Mouse (Mus musculus): ENCODE results near the gene Hs6st1. TPM values are rescaled to one million over a fixed set of nuclear protein-coding genes. Genes with fewer than 3 reads are reported as not detected.

The Hs6st1 gene
- polyA plus RNA-seq, 1 experiment from 2014 or later, result 22.0 TPM

DNA sequence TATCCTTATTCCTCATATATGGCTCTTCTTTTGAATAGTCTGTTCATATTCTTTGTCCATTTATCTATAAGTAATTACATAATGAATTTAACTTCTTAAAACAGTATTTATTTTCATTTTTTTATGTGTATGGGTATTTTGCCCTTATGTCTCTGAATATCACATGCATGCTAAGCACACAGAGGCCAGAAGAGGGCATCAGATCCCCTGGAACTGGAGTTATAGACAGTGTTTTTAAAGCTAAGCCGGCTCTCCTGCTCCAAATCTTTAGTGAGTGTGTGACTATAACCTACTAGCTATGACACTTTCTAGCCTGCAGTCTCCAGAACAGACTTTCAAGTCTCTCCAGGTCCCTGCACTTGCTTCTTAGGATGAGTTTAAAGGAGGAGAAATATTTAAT, 76.8 kb downstream of the Hs6st1 start:
- Histone ChIP-seq H3K27ac (no peak overlapping the region), H3K9ac (no peak overlapping the region), H3K4me2 (replicated peaks) (no peak overlapping the region), H3K36me3 (peaks cover 85% of the 10 kb centered on the region), H3K9me3 (replicated peaks) (no peaks in the 10 kb centered on the region), H3K4me1 (no peaks in the 10 kb centered on the region), H3K27me3 (no peaks in the 10 kb centered on the region), H3K4me3 (no peak overlapping the region)
- no peak for ATAC-seq (ENCODE audit: low FRiP score)
- WGBS, result 39% methylated on average over 1 of the region's 1 CpGs

DNA sequence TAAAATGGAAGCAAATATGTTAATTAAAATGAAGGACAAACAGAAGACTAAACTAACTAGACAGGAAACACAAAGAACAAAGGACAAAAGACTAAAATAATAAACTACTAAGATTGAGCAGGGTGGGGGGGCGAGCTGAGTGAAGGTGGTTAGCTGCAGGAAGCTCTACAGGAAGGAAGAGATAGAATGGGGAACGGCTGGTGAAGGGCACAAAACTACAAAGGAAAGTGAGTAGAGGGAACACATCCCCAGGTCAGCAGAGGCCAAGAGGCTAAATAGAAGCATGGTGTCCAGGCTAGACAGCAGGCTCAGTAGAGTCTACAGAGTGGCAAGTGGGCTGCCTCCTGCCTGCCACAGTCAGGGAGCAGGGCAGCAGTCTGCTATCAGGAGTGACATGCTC, 80.6 kb downstream of the Hs6st1 start:
- H3K27ac ChIP-seq, result no peak overlapping the region
- H3K9me3 ChIP-seq (replicated peaks), result no peaks in the 10 kb centered on the region
- no peak overlapping the region for H3K4me2 ChIP-seq (replicated peaks)
- ATAC-seq (ENCODE audit: low FRiP score), result no peak
- H3K4me1 ChIP-seq, result no peaks in the 10 kb centered on the region
- 77% methylated on average over 2 of the region's 2 CpGs for WGBS
- H3K4me3 ChIP-seq, result no peak overlapping the region
- no peaks in the 10 kb centered on the region for H3K27me3 ChIP-seq
- peaks cover 86% of the 10 kb centered on the region for H3K36me3 ChIP-seq
- no peak overlapping the region for H3K9ac ChIP-seq

DNA sequence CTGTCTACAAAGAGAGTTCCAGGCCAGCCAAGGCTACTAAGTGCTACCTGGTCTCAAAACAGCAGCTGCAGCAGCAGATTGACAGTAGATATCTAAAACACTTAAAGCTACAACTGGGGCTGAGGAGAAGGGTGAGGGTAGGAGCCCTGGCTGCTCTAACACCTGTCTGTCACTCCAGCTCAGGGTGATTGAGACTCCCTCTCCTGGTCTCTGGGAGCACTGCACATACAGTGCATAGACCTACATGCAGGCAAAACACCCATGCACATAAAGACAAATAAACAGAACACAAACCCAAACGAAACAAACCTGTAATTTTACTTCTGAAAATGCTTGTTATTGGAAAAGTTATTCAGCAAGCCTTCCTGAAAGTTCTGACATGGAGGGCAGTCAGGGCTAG, 81.2 kb downstream of the Hs6st1 start:
- ATAC-seq (ENCODE audit: low FRiP score), result no peak
- no peak overlapping the region for H3K4me3 ChIP-seq
- no peak overlapping the region for H3K4me2 ChIP-seq (replicated peaks)
- H3K27ac ChIP-seq, result no peak overlapping the region
- 69% methylated on average over 1 of the region's 1 CpGs for WGBS
- H3K36me3 ChIP-seq, result peaks cover 86% of the 10 kb centered on the region
- no peaks in the 10 kb centered on the region for H3K9me3 ChIP-seq (replicated peaks)
- H3K9ac ChIP-seq, result no peak overlapping the region
- no peaks in the 10 kb centered on the region for H3K27me3 ChIP-seq
- H3K4me1 ChIP-seq, result no peaks in the 10 kb centered on the region

Small RNA genes within 50 kb of the gene (microRNA-seq; reads per million reads assigned to microRNA genes)
- 4.3 reads per million, percentile 9 among the genes with 10 or more reads in this experiment for gene Mir6897

Other genes starting within 250 kb of the Hs6st1 start
- 60.2 and 61.0 TPM in 2 replicates for gene Uggt1, start 176.3 kb downstream of the Hs6st1 start, polyA plus RNA-seq (2016; fragmentation: Nextera tagmentation; extraction: Ambion mirVana)
- 0.52 and 0.77 TPM in 2 replicates for gene Neurl3, start 206.3 kb downstream of the Hs6st1 start, polyA plus RNA-seq (2016; fragmentation: Nextera tagmentation; extraction: Ambion mirVana)
- 3.6 and 3.8 TPM in 2 replicates for gene Arid5a, start 239.3 kb downstream of the Hs6st1 start, polyA plus RNA-seq (2016; fragmentation: Nextera tagmentation; extraction: Ambion mirVana)

Data from hindbrain, embryonic 12.5 days (tissue).